Mouse (Mus musculus) stomach, postnatal 0 days (tissue): Measurements from ENCODE around the gene Cdh4.

Experiments used
- CTCF ChIP-seq: IDR thresholded peaks from 2 replicates; pipeline ENCODE4 v1.5.1; 2016; ENCODE audit warnings: antibody characterized with exemption, low read depth, mild to moderate bottlenecking, moderate library complexity
- EP300 ChIP-seq: optimal IDR thresholded peaks from 2 replicates; pipeline ENCODE3; 2016; ENCODE audit warnings: antibody characterized with exemption

- no peak for TF ChIP-seq EP300
- TF ChIP-seq CTCF: no peak
Measured at GRCm38 (mm10) chr2:179442191-179442540, at the start of gene Cdh4.
